Mouse (Mus musculus) heart, postnatal 0 days (tissue): Measurements from ENCODE around the gene Slamf8.

Experiments
- CTCF ChIP-seq: IDR thresholded peaks from 2 replicates; pipeline ENCODE4 v1.5.1; 2016; ENCODE audit warnings: antibody characterized with exemption, control low read depth, low read depth
- EP300 ChIP-seq: IDR thresholded peaks from 2 replicates; pipeline ENCODE4 v1.6.1; 2016; ENCODE audit warnings: antibody characterized with exemption, low read depth

- TF ChIP-seq CTCF (no peak), EP300 (no peak)
These were observed 33.2 kb upstream of the Slamf8 start for GRCm38 (mm10) chr1:172623599-172623998.
